Mouse (Mus musculus): Measurements from ENCODE around the gene Phldb2. TPM values are rescaled to one million over a fixed set of nuclear protein-coding genes. Genes with fewer than 3 reads are reported as not detected.

The Phldb2 gene
- total RNA-seq (2014; fragmentation: Nextera tagmentation) (not detected in 2 replicates), total RNA-seq (2017) (not detected in 2 replicates)

DNA sequence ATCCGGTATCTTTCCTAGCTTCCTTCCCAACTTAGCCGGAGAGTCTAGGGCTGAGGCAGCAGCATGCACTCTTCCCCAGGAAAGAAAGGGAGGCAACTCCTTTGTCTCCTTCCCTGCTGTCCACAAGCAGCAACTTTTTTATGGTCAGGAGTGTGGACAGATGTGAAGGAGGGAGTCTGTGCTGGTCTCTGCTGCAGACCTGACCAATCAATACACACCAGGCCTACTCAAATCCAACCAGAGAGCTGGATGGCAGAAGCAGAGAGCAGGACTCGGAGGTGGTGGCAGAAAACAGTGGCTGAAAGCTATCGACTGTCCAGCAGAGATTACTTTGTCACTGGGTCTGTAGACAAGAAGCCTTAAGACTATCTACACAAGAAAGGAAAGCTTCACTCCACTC is at the start of gene Phldb2:
Phldb2 (minus strand) TSS at position 205 of the 400 bp plus-strand sequence.
- ATAC-seq (replicated peaks; ENCODE audit: low FRiP score, low TSS enrichment, poor library complexity, severe bottlenecking) = no peak

DNA sequence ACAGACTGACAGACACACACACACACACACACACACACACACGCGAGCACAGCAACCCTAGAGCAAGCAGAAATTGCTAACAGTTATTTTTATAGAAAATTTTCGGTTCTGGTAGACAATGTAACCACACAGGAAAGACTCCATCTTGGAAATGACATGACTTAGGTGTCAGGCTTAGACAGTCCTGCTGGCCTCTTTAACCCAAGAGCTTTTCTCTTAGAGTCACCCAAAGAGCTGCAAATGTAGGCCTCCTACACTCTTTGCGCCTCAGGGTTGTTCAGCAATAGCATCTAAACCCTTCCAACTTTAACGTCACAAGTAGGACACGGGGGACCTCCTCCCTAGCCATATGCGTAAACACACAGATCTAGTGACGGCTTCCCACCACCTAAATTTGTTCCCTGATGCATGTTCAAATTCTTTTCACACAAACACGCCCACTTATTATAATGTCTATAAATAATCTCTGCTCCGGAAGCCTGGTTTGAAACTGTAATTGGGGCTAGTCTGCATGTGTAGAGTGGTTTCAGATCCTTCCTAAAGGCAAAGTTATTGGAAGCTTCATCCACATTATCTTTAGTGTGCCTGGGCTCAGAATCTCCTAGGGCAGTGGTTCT is 48.3 kb upstream of the Phldb2 start:
- no peak for ATAC-seq (replicated peaks; ENCODE audit: low FRiP score, low TSS enrichment, poor library complexity, severe bottlenecking)

DNA sequence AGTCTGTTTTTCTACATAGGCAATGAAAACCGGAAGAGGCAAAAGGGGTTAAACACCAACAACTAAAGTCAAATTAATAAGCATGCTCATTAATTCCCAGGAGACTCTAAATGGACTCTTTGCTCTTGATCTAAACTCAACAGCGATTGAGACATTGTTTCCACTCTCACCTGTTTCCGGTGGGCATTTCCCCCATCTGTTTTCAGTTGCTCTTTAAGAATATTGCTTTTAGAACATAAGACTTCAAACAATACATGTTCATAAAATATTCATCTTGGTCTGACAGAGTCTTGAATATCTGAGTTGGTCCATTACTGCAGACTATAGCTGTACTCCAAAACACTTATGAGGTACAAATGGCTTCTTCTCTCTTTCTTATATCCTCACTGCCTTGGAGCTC is 47.6 kb upstream of the Phldb2 start:
- ATAC-seq (replicated peaks; ENCODE audit: low FRiP score, low TSS enrichment, poor library complexity, severe bottlenecking) = no peak

DNA sequence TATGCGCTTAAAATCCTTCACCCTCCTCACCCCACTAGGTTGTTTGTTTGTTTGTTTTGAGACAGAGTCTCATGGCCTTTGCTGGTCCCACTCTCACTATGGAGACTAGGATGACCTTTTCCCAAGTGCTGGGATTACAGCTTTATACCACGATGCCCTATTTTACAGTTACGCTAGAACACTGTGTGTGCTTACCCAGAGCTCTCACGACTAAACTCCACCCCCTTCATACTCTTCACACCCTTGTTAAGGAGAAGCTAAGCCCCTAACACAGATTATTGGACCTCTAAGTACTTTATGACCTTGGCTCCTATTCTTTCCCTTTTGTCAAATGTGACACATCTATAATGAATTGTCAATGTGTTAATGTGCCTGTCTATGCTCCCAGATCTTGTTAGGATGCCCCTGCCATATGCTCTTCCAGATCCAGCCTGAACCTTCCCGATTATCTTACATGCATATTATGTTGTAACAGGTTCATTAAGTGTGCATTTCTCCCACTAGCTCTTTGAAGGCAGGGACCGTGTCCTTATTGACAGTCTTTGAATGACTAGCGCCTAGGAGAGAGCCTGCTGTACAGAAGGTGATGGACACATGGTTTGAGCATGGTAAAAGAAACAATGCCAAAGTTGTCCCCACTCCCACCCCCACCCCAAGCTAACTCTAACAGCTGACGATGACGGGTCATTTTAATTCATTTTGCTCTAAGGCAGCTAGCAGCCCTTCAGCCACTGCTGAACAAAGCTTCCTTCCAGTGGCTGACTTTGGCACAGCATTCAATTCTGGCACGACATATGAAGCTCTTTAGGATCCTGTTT is 46.2 kb upstream of the Phldb2 start:
- no peak for ATAC-seq (replicated peaks; ENCODE audit: low FRiP score, low TSS enrichment, poor library complexity, severe bottlenecking)

DNA sequence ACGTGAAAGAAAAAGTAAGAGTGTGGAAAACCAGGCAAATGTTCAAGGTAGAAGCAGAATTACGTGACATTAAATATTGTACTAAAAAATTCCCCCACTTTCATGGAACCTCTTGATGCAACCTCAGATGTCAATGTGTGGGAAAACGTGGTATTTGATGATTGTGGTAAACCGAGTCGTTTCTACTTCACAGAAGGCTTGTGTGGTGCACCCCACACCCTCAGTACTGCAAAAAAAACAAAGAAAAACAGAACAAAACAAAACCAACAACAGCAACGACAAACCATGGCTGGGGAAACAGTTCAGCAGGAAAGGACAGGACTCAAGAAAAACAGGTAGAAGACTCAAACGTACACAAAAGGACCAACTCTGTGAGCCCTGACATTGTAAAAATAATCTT is 44.8 kb upstream of the Phldb2 start:
- ATAC-seq (replicated peaks; ENCODE audit: low FRiP score, low TSS enrichment, poor library complexity, severe bottlenecking) = no peak

DNA sequence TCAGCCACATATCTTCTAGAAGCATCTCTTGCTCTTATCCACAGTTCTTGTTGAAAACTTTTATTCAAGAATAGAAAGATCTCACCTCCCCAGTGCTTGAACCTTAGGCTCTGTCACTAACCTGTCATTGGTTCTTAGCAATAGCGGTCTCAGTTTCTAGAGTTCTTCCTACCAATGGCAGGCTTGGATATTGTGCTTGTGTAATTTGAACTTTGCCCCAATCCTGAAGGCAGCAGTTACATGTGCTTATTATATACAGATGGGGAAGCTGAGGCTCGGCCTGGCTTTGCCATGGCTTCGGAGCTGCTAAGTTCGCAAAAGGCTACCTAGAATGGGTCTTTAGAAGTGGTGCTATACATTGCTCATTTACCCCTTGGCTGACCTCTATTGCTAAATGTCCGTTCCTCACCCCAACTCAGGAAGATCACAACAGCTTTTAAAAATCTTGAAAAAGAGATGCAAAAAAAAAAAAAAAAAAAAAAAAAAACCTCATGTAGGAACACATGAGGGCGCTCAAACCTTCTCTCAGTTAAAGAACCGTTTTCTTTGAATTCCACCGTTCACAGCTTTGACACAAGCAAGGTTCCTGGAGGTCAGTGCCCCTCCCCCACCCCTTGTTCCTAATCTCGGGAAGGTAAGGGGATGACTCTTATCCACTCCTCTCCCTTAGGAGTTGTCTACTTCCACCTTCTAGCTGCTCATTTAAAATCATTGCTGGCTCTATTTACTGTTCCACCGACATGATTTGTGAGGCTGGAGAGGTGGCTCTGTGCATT is 37.7 kb upstream of the Phldb2 start:
- ATAC-seq (replicated peaks; ENCODE audit: low FRiP score, low TSS enrichment, poor library complexity, severe bottlenecking) = no peak

DNA sequence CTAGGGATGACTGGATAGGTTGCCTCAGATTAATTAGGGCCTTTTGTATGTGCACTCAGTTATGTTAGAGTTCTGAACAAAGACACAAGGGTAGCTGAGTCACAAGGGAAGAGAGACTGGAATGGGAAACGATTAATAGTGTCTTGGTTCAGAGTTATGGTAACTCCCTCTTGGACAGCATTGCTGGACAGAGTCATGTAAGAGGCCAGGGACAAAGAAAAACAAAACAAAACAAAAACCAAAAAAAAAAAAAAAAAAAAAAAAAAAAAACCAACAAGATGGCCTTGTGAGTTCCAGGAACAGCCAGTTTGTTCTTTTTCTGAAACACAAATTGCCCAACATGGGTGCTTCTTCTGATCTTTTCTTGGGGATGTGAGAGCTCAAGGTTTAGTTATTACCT is 32.8 kb upstream of the Phldb2 start:
- no peak for ATAC-seq (replicated peaks; ENCODE audit: low FRiP score, low TSS enrichment, poor library complexity, severe bottlenecking)

DNA sequence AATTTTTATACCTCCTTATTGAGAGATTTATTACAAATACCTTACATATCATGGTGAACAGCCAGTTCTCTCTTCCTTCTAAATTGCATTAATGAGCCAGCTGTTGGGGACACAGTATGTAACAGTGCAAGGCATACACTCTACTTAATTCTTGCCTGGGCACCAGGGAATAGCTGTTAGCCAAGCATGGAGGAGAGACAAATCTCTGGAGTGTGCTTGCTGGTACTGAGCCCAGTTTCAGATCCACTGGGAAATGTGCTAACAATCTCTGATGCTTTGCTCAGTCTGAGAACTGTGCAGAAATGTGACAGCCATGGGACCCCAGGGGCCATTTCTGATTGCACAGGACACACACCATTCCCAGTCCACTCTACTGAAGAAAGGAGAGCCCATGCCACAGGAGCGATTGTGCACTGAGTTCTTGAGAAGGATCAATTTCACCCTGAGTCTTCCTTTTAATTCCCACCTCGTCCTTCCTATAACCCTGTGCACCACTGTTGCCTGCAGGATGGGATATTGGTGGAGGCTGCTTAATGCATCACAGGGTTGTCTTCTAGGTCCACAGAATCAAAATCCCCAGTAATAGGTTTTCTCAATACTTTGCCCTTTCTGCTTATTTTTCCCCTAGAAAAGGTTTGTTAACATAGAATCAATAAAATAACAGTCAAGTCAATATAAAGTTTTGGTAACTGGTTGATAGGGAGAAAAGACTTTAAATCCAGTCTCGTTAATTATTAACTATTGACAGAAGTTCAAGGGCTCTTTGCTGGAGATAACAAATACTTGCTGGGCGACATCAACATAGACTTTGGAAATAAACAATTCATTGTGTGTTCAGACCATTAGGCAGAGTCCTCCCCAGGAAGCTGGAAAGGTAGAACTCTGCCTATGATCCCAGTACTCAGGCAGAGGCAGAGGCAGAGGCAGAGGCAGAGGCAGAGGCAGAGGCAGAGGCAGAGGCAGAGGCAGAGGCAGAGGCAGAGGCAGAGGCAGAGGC is 31.5 kb upstream of the Phldb2 start:
- no peak for ATAC-seq (replicated peaks; ENCODE audit: low FRiP score, low TSS enrichment, poor library complexity, severe bottlenecking)

DNA sequence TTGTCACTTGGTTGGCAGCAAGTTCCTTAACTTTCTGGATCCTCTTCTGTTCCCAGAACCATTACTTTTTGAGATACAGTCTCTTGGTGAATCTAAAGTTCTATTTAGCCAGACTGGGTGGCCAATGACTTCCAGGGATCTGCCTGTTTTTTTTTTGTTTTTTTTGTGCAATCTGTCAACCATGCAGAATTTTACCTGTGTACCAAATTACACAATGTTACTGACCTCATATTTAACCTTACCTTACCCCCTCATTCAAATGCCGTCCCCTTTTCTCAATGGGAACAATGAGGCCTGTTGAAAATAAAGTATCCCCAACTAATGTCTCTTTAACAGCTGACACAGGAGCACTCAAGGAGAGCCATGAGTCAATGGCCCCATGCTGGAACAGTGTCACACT is 22.9 kb upstream of the Phldb2 start:
- ATAC-seq (replicated peaks; ENCODE audit: low FRiP score, low TSS enrichment, poor library complexity, severe bottlenecking) = no peak

DNA sequence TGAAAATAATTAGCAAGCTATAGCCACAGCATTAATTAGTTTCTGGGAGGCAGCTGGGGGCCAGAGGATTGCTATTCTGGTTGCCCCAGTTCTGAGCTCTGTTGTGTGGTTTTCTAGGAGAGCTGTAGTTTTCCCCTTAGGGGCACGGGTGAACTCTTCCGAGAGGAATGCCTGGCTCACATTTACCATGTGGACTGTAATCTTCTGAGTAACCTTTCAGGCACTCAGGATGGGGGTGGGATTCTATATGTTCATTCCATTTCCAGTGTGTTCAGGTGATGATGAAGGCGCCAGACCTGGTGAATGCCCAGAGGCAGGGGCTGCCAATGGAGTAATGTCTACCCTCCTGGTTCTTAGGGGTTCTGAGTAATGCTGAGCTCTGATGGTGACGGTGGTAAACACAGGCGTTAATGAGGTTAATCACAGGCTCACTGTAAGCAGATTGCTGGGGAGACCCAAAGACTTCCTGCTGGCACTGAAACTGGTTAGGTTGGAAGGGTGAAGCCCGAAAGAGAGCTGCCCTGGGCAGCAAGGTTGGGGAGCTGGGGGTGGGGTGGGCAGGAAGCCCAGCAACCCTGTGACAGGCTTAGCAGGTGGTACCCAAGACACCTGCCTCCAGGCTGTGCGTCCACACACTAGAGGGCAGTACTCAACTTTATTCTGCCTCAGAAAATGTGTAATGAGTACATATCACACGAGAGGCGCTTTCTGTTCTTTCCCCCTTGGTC is 20.7 kb upstream of the Phldb2 start:
- no peak for ATAC-seq (replicated peaks; ENCODE audit: low FRiP score, low TSS enrichment, poor library complexity, severe bottlenecking)

DNA sequence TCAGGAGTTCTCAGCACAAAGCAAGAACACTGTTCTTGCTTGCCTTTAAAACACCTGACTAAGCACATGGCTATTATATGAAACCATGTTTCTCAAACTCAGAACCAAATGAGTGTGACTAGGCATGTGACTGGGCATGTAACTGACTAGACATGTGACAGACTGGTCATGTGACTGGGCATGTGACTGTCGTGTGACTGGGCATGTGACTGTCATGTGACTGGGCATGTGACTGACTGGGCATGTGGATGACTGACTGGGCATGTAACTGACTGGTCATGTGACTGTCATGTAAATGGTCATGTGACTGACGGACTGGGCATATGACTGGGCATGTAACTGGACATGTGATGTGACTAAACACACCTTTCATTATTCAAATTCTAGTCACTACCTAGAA is 16.8 kb upstream of the Phldb2 start:
- no peak for ATAC-seq (replicated peaks; ENCODE audit: low FRiP score, low TSS enrichment, poor library complexity, severe bottlenecking)

DNA sequence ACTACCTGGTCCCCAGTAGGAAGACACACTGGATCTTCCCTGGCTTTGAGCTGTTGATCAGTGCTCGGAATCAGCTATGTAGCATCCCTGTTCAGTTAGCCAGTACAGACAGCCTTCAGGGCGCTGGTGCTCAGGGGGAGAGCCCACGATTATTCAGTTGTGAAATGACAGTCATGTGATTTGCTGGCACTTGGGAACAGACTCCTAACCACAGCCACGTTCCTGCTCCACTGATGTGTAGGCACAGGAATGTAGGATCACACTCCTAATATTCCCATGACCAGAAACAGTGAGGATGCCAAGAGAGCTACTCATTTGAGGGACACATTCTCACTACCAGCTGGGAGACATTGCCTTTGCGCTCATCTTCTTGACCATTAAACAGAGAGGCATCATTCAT is 15.3 kb upstream of the Phldb2 start:
- ATAC-seq (replicated peaks; ENCODE audit: low FRiP score, low TSS enrichment, poor library complexity, severe bottlenecking) = no peak

DNA sequence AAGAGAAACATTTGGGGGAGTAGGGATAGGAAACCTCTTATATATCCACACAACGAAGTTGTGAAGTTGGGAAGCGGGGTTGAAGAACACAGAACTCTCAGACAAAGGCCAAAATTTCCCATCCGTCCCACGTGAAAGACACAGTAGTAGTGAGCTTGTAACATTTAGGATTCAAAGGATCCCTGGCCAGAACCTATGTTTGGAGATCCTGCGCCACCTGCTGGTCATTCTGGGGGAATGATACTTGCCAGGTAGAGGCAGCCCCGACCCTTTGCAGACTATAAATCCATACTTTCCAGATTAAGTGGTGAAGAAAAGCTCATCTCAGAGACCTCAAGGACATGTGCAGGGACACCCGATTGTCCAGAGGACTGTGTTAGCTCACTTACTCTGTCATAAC is 14.1 kb upstream of the Phldb2 start:
- ATAC-seq (replicated peaks; ENCODE audit: low FRiP score, low TSS enrichment, poor library complexity, severe bottlenecking) = peak; percentile 90

DNA sequence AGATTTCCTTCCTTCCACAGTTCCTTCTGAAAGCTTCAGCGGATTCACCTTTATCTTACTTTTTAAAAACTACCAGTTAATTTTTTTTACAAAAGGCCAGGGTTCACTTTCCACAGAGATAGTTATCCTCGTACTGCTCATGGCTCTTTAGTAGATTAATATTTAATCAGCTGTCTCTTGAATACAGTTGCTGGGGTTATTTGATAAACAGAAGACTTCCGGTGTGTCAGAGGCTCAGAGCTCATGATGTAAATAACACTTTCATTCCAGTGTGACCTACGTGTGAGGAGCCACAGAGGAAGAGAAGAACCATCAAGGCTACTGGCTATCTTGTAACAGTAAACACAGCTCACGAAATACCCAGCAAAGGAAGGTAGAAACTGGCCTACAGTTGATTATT is 13.2 kb upstream of the Phldb2 start:
- no peak for ATAC-seq (replicated peaks; ENCODE audit: low FRiP score, low TSS enrichment, poor library complexity, severe bottlenecking)

DNA sequence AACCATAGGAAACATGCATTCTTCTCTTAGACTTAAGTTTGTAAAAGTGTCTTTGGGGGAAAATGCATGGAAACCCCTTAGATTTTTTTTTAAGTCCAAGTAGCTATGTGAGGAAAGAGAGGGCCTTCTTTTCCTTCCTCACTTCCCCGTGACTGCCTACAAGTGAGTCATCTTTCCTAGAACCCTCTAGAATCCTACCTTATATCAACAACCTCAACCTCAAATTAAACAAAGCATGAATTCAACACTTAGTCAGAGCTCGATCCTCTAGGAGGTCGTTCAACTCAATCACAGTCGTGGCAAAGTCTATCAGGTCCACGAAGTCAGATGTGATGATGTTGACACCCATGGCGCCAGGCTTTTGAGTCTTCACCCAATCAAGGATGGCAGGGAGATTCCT is 11.4 kb upstream of the Phldb2 start:
- no peak for ATAC-seq (replicated peaks; ENCODE audit: low FRiP score, low TSS enrichment, poor library complexity, severe bottlenecking)

DNA sequence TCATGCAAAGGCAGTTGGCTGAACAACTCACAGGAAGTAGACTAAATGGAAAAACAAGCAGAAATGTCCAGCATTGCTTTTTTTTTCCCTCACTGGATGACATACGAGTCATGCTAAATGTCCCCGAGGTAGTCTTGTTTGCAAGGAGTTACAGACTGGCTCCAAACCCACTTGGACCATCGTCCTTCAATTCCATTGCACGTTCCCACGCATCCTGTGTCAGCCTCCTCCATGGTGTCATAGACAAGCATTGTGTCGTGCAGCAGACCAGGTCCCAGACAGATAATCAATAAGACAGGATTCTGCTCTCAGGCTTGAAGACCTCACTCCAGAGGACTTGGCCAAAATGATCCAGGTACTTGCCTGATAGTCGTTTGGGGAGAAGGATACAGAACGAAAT is 10.4 kb upstream of the Phldb2 start:
- no peak for ATAC-seq (replicated peaks; ENCODE audit: low FRiP score, low TSS enrichment, poor library complexity, severe bottlenecking)

DNA sequence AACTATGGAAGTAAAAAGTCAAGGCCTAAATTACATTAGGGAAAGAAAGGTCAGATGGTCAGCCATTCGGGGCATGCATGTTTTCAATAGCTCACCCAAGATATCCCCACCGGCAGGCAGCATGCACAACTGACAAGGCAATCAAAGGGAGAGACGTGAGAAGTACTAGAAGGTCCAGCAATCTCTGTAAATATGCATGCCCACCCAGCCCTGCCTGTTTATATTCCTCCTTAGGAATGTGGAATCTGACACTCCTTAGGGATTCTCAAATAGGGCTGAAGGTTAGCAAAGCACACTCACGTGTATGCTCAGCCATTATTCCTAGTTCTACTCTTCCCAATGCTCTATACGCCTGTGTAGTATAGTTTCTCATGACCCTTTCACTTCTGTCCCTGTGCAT is 9.7 kb upstream of the Phldb2 start:
- no peak for ATAC-seq (replicated peaks; ENCODE audit: low FRiP score, low TSS enrichment, poor library complexity, severe bottlenecking)

DNA sequence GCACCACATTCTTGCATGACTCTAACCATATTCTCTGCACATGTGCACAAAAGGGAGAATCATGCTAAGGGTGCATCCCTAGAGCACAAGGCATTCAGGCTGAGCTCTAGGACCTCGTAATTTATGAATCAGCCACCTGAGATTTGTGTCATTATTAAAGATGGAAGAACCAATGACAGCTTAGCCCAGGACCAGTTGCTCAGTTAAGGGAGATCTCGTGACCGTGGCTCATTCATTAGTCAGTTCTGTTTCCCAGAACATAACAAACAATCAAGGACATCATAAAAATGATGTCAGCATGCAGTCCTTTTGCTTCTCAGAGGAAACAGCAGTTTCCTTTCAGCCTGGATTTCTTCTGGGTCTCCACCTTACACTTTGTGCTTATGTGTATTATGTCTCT is 7.6 kb upstream of the Phldb2 start:
- no peak for ATAC-seq (replicated peaks; ENCODE audit: low FRiP score, low TSS enrichment, poor library complexity, severe bottlenecking)

Measured in megakaryocyte-erythroid progenitor cell, adult 5-6 weeks (primary cell).